Mouse (Mus musculus) lung, embryonic 14.5 days (tissue): Measurements from ENCODE around the gene Txnip. TPM values are rescaled to one million over a fixed set of nuclear protein-coding genes. Genes with fewer than 3 reads are reported as not detected.

Experiments
- ATAC-seq: fragments of 200-750 bp; cut with Nextera tagmentation; 2 replicates; pipeline ENCODE4 v1.8.0; 2017; ENCODE audit warnings: mild to moderate bottlenecking, moderate TSS enrichment, moderate library complexity; ENCODE audit not compliant: insufficient read depth
- DNase-seq: peaks from one replicate; pipeline ENCODE4 v3.0.0-alpha.2; 2015
- H3K27ac ChIP-seq: fragments of 300-500 bp; sonication (generic); 2 replicates; pipeline ENCODE4 v1.5.1; 2014; ENCODE audit warnings: low read depth, mild to moderate bottlenecking, moderate library complexity
- H3K27me3 ChIP-seq: fragments of 300-500 bp; sonication (generic); 2 replicates; pipeline ENCODE4 v1.6.1; 2014; ENCODE audit warnings: low read length, control low read depth; ENCODE audit not compliant: insufficient read depth
- H3K36me3 ChIP-seq: fragments of 300-500 bp; sonication (generic); 2 replicates; pipeline ENCODE4 v1.6.1; 2014; ENCODE audit warnings: control low read depth; ENCODE audit not compliant: insufficient read depth
- H3K4me1 ChIP-seq: fragments of 300-500 bp; sonication (generic); 2 replicates; pipeline ENCODE4 v1.6.1; 2014; ENCODE audit warnings: antibody characterized with exemption, control low read depth; ENCODE audit not compliant: insufficient read depth
- H3K4me2 ChIP-seq: fragments of 300-500 bp; sonication (generic); 2 replicates; pipeline ENCODE4 v1.6.1; 2014; ENCODE audit warnings: mild to moderate bottlenecking
- H3K4me3 ChIP-seq: fragments of 300-500 bp; sonication (generic); 2 replicates; pipeline ENCODE4 v1.5.1; 2014; ENCODE audit warnings: low read depth, low read length
- H3K9ac ChIP-seq: fragments of 300-500 bp; sonication (generic); 2 replicates; pipeline ENCODE4 v1.6.1; 2014
- H3K9me3 ChIP-seq: fragments of 300-500 bp; sonication (generic); 2 replicates; pipeline ENCODE4 v1.6.1; 2016; ENCODE audit warnings: low read depth, low read length, control low read depth
- CTCF ChIP-seq: IDR thresholded peaks from 2 replicates; pipeline ENCODE4 v1.5.1; 2016; ENCODE audit warnings: antibody characterized with exemption, low read depth
- WGBS: fragments of 180-500 bp; shearing (Covaris S2); extraction: QIAGEN DNeasy Blood & Tissue Kit; methylation state at CpG from one replicate; pipeline ENCODE4 v1.1.7; 2014; 5-methylcytosine and 5-hydroxymethylcytosine counted together
- polyA plus RNA-seq: library from polyadenylated mRNA; unstranded; fragments of >200 nt; fragmentation: Nextera tagmentation; extraction: Ambion mirVana; gene quantifications from 2 replicates; pipeline ENCODE4 v1.2.1, GENCODE M21; 2014

Txnip gene
- polyA plus RNA-seq, 1 experiment from 2014 or later, result 77.2 TPM

DNA sequence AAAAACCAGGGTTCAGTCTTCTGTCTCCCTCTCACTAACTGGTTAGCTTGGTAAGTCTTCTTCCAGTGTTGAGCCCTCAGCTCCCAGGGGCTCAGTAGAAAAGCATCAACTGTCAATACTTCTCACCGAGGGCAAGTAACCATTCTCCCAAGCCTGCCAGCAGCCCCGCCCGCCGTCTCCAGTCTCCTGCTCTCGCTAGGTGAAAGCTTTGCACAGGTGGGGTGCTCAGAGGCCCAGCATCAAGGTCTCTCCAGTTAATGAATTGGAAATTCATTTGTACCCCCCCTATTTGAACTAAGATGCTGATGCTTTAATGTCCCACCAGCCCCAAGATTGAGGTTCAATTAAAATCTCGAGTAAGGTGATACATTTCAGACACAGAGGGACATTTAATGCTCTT, 23.4 kb downstream of the Txnip start:
- Histone ChIP-seq H3K9ac (no peak overlapping the region), H3K36me3 (0 out of 2 replicates have a peak, but pooled peaks cover 5% of the 10 kb centered on the region), H3K27me3 (no peaks in the 10 kb centered on the region), H3K9me3 (no peaks in the 10 kb centered on the region), H3K4me3 (no peak overlapping the region), H3K4me2 (no peak overlapping the region), H3K4me1 (peaks cover 15% of the 10 kb centered on the region; the same call in 1 of the 2 replicates), H3K27ac (no peak overlapping the region)
- ATAC-seq, result no peak
- WGBS, result 58% methylated on average over 6 of the region's 6 CpGs
- DNase-seq, result no peak
- TF ChIP-seq CTCF, result no peak

DNA sequence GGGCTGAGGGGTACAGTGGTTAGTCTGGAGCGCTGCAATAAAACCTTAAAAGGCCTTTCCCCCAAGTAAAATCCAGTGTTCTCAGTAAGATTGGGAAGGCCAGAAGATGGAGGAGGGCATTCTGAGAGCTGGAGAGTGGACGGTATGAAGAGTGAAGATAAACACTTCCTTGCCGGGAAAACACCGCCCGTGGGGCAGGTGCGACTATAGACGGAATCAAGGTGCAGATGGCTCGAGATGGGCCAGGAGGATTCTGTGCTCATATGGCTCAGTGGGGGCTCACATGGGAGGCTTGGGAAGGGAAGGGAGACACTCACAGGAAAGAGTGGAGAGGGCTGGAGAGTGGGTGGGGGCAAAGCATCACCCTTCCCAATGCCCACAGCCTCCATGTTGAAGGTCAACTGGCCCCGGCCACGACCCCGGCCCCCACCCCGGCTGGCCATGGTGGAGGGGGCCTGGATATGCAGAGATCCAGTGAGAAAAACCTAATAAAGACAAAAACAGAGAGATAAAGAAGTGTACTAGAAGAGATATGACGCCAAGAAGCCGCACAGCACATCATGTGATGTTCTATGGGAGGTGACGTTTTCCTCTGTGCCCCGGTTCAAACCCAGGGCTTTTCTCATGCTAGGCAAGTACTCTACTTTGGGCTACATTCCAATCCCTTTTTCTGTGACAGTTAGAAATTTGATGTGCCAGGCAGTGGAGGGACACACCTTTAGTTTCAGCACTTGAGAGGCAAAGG, 24.2 kb downstream of the Txnip start:
- H3K9ac ChIP-seq, result no peak overlapping the region
- H3K27ac ChIP-seq, result no peak overlapping the region
- H3K36me3 ChIP-seq, result 0 out of 2 replicates have a peak, but pooled peaks cover 5% of the 10 kb centered on the region
- H3K4me3 ChIP-seq, result no peak overlapping the region
- H3K4me1 ChIP-seq, result 0 out of 2 replicates have a peak, but pooled peaks cover 12% of the 10 kb centered on the region
- WGBS, result 75% methylated on average over 16 of the region's 16 CpGs
- no peaks in the 10 kb centered on the region for H3K9me3 ChIP-seq
- no peak overlapping the region for H3K4me2 ChIP-seq
- DNase-seq, result no peak
- no peaks in the 10 kb centered on the region for H3K27me3 ChIP-seq
- TF ChIP-seq CTCF, result no peak
- ATAC-seq, result no peak

DNA sequence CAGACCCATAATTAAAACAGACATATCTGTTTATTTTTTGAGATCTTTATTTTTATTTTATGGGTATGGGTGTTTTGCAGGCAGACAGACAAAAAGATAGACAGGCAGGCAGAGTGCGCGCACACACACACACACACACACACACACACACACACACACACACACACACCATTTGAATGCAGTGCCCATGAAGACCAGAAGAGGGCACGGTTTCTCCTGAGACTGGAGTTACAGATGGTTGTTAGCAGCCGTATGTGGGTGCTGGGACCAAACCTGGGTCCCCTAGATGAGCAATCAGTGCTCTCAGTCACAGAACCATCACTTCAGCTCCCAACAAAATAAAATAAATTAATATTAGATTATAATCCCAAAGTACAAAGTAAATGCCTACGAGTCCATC, 25.6 kb downstream of the Txnip start:
- Histone ChIP-seq H3K9ac (no peak overlapping the region), H3K36me3 (0 out of 2 replicates have a peak, but pooled peaks cover 3% of the 10 kb centered on the region), H3K4me3 (no peak overlapping the region), H3K4me1 (0 out of 2 replicates have a peak, but pooled peaks cover 3% of the 10 kb centered on the region), H3K9me3 (no peaks in the 10 kb centered on the region), H3K4me2 (no peak overlapping the region), H3K27ac (no peak overlapping the region), H3K27me3 (no peaks in the 10 kb centered on the region)
- no peak; the same call in 1 of the 2 replicates for TF ChIP-seq CTCF
- ATAC-seq (no peak), DNase-seq (no peak)
- 90% methylated on average over 5 of the region's 5 CpGs for WGBS

- 80% methylated on average over 4 of the region's 4 CpGs for WGBS
Measured at GRCm38 (mm10) chr3:96590657-96591056, 32.9 kb downstream of the Txnip start.

GRCm38 (mm10) chr3:96593374-96593773, 35.6 kb downstream of the Txnip start:
- Histone ChIP-seq H3K9ac (peak overlapping the region; percentile 71), H3K4me1 (peaks cover 8% of the 10 kb centered on the region; the same call in 1 of the 2 replicates), H3K27ac (peak overlapping the region; percentile 84; the same call in 1 of the 2 replicates), H3K36me3 (no peaks in the 10 kb centered on the region), H3K9me3 (no peaks in the 10 kb centered on the region), H3K4me3 (peak overlapping the region; percentile 64), H3K27me3 (peaks cover 28% of the 10 kb centered on the region), H3K4me2 (peak overlapping the region; percentile 80)
- under 1% methylated on average over 10 of the region's 10 CpGs for WGBS
- TF ChIP-seq CTCF, result no peak
- no peak for ATAC-seq
- DNase-seq, result peak; percentile 61

More at GRCm38 (mm10) chr3:96590657-96591056, 32.9 kb downstream of the Txnip start:
- Histone ChIP-seq H3K4me2 (no peak overlapping the region), H3K9ac (no peak overlapping the region), H3K27ac (no peak overlapping the region), H3K27me3 (0 out of 2 replicates have a peak, but pooled peaks cover 3% of the 10 kb centered on the region), H3K4me1 (0 out of 2 replicates have a peak, but pooled peaks cover under 1% of the 10 kb centered on the region), H3K36me3 (no peaks in the 10 kb centered on the region), H3K9me3 (no peaks in the 10 kb centered on the region), H3K4me3 (no peak overlapping the region)
- DNase-seq, result no peak
- no peak for TF ChIP-seq CTCF
- ATAC-seq, result no peak

- peaks cover 31% of the 10 kb centered on the region for H3K27me3 ChIP-seq
- ATAC-seq, result peak; percentile 87
- peak within 1 kb of the TSS; percentile 64 for H3K4me3 ChIP-seq
- H3K36me3 ChIP-seq, result no peaks in the 10 kb centered on the region
- TF ChIP-seq CTCF, result peak; percentile 45
- peaks cover 8% of the 10 kb centered on the region; the same call in 1 of the 2 replicates for H3K4me1 ChIP-seq
- DNase-seq, result peak; percentile 96
- peak within 1 kb of the TSS; percentile 84 for H3K27ac ChIP-seq
- peak within 1 kb of the TSS; percentile 71 for H3K9ac ChIP-seq
- H3K4me2 ChIP-seq, result peak within 1 kb of the TSS; percentile 80
- WGBS, result under 1% methylated on average over 36 of the region's 38 CpGs
- no peaks in the 10 kb centered on the region for H3K9me3 ChIP-seq
Measured at GRCm38 (mm10) chr3:96593790-96594560, 36.2 kb downstream of the Txnip start, which contains the start of gene Polr3gl. TSS of gene Polr3gl (minus strand) at chr3:96594181.
